Comparison of ENCODE assay signal across 14 mouse cellular contexts in genomic region chr13:39425944-39426343, GRCm38 (mm10).
DNase-seq lines count a peak whose midpoint lies in the region; ATAC-seq and TF ChIP-seq lines count a peak whose summit lies in the region.
"Had no signal": no experiment of that assay in that cellular context is flagged by ENCODE, and none has a peak within 500 bp of the region (broad histone marks: within the 10 kb centered on the region; RNA-seq: fewer than 3 reads in every experiment).

No protein-coding gene starts in this region.

- ATAC-seq in intestine, postnatal 0 days, result no peak
- no peak for ATAC-seq in intestine, embryonic 16.5 days
- ATAC-seq in lung, embryonic 14.5 days (ENCODE audit: insufficient read depth), result no peak
- ATAC-seq: forebrain, embryonic 14.5 days had no signal

- no peaks in the 10 kb centered on the region for H3K4me1 ChIP-seq in intestine, postnatal 0 days (replicated peaks; ENCODE audit: control insufficient read depth, insufficient read depth, low read length)
- H3K4me1 ChIP-seq in intestine, embryonic 16.5 days (ENCODE audit: control insufficient read depth, insufficient read depth, low read length), result no peaks in the 10 kb centered on the region
- no peaks in the 10 kb centered on the region for H3K4me1 ChIP-seq in lung, embryonic 14.5 days (ENCODE audit: insufficient read depth)
- H3K4me1 ChIP-seq in ES-E14 (ENCODE audit: control insufficient read depth in 2 of 2, insufficient read depth in 2 of 2, low read length in 2 of 2, poor library complexity in 1 of 2), result no peaks in the 10 kb centered on the region
- H3K4me1 ChIP-seq: kidney, embryonic 15.5 days; liver, embryonic 13.5 days had no signal

- H3K36me3 ChIP-seq in intestine, postnatal 0 days (ENCODE audit: control insufficient read depth, insufficient read depth), result no peaks in the 10 kb centered on the region
- H3K36me3 ChIP-seq in intestine, embryonic 16.5 days (ENCODE audit: control insufficient read depth, insufficient read depth, low read length), result no peaks in the 10 kb centered on the region
- no peaks in the 10 kb centered on the region for H3K36me3 ChIP-seq in lung, embryonic 14.5 days (ENCODE audit: insufficient read depth)
- no peaks in the 10 kb centered on the region for H3K36me3 ChIP-seq in ES-E14 (ENCODE audit: control insufficient read depth, insufficient read depth, low read length, poor library complexity, severe bottlenecking)
- H3K36me3 ChIP-seq: kidney, embryonic 15.5 days; liver, embryonic 13.5 days had no signal

- WGBS in intestine, postnatal 0 days, result 74% methylated on average over 6 of the region's 6 CpGs
- 63% methylated on average over 6 of the region's 6 CpGs for WGBS in intestine, embryonic 16.5 days
- 61% methylated on average over 6 of the region's 6 CpGs for WGBS in lung, embryonic 14.5 days

- H3K27ac ChIP-seq in intestine, postnatal 0 days (ENCODE audit: low read depth, low read length), result no peak overlapping the region
- no peak overlapping the region for H3K27ac ChIP-seq in intestine, embryonic 16.5 days (ENCODE audit: low read length)
- no peak overlapping the region for H3K27ac ChIP-seq in lung, embryonic 14.5 days (ENCODE audit: low read depth)
- H3K27ac ChIP-seq in ES-E14 (ENCODE audit: insufficient read depth, low read depth, low read length, poor library complexity, severe bottlenecking), result no peak overlapping the region
- H3K27ac ChIP-seq: kidney, embryonic 15.5 days; liver, embryonic 13.5 days had no signal

- DNase-seq in lung, embryonic 14.5 days, result no peak
- no peak for DNase-seq in lung, postnatal 36 days
- DNase-seq in ES-E14 (ENCODE audit: low read depth, low spot score), result peak; percentile 37
- no peak for DNase-seq in brain, embryonic 14.5 days (ENCODE audit: low read depth)
- no peak for DNase-seq in thymus, postnatal 14 days
- DNase-seq in gastrocnemius, postnatal 10 days, result no peak
- DNase-seq: cerebellum, adult 9-10 months; heart, adult 18-20 months; liver, embryonic 13.5 days; midbrain, embryonic 14.5 days had no signal

- TF ChIP-seq POLR2A in brain, embryonic 14.5 days (IDR thresholded peaks at IDR 0.05; ENCODE audit: borderline replicate concordance, extremely low read depth, insufficient read depth, insufficient read length, poor library complexity, severe bottlenecking), result no peak

- TF ChIP-seq CTCF in intestine, postnatal 0 days (IDR thresholded peaks at IDR 0.05; ENCODE audit: low read depth), result peak; percentile 45
- TF ChIP-seq CTCF in lung, embryonic 14.5 days (IDR thresholded peaks at IDR 0.05; ENCODE audit: low read depth), result peak; percentile 50
- TF ChIP-seq CTCF in brain, embryonic 14.5 days (IDR thresholded peaks at IDR 0.05; ENCODE audit: borderline replicate concordance, extremely low read depth, insufficient read depth, insufficient read length), result peak; percentile 52

- H3K9ac ChIP-seq in intestine, postnatal 0 days (ENCODE audit: low read depth, low read length), result no peak overlapping the region
- no peak overlapping the region for H3K9ac ChIP-seq in intestine, embryonic 16.5 days (ENCODE audit: low read depth, low read length)
- no peak overlapping the region for H3K9ac ChIP-seq in lung, embryonic 14.5 days
- no peak overlapping the region for H3K9ac ChIP-seq in ES-E14 (ENCODE audit: insufficient read depth, low read depth, low read length, poor library complexity, severe bottlenecking)
- H3K9ac ChIP-seq: kidney, embryonic 15.5 days; liver, embryonic 13.5 days had no signal

- no peak overlapping the region for H3K4me3 ChIP-seq in intestine, postnatal 0 days (ENCODE audit: low read depth, low read length)
- no peak overlapping the region for H3K4me3 ChIP-seq in intestine, embryonic 16.5 days (ENCODE audit: low read length)
- H3K4me3 ChIP-seq in lung, embryonic 14.5 days (ENCODE audit: low read depth, low read length), result no peak overlapping the region
- H3K4me3 ChIP-seq in ES-E14 (ENCODE audit: insufficient read depth in 1 of 2, low read depth in 1 of 2, low read length in 2 of 2, poor library complexity in 1 of 2, severe bottlenecking in 1 of 2), result no peak overlapping the region
- H3K4me3 ChIP-seq: kidney, embryonic 15.5 days; liver, embryonic 13.5 days had no signal

- H3K9me3 ChIP-seq in intestine, postnatal 0 days (ENCODE audit: control insufficient read depth), result no peaks in the 10 kb centered on the region
- H3K9me3 ChIP-seq in intestine, embryonic 16.5 days (ENCODE audit: control insufficient read depth, low read length), result no peaks in the 10 kb centered on the region
- H3K9me3 ChIP-seq in lung, embryonic 14.5 days (ENCODE audit: low read depth, low read length), result no peaks in the 10 kb centered on the region
- no peaks in the 10 kb centered on the region for H3K9me3 ChIP-seq in ES-E14 (ENCODE audit: control insufficient read depth, insufficient read depth, low read depth, low read length)
- H3K9me3 ChIP-seq: kidney, embryonic 15.5 days; liver, embryonic 13.5 days had no signal

- in situ Hi-C loops in ES-E14 (cut with MboI; ENCODE audit: low sequenced_read_pairs in 2 of 2, unreplicated experiment in 2 of 2), result loop anchor here (25.0 kb wide), 1 partner anchor 1336 kb away; no protein-coding TSS in a partner anchor

- H3K27me3 ChIP-seq in intestine, postnatal 0 days (replicated peaks; ENCODE audit: control insufficient read depth, insufficient read depth, low read length), result no peaks in the 10 kb centered on the region
- H3K27me3 ChIP-seq in intestine, embryonic 16.5 days (replicated peaks; ENCODE audit: control insufficient read depth, insufficient read depth, low read length), result no peaks in the 10 kb centered on the region
- no peaks in the 10 kb centered on the region for H3K27me3 ChIP-seq in lung, embryonic 14.5 days (ENCODE audit: insufficient read depth, low read length)
- H3K27me3 ChIP-seq: kidney, embryonic 15.5 days; liver, embryonic 13.5 days had no signal

- H3K4me2 ChIP-seq in intestine, postnatal 0 days (replicated peaks; ENCODE audit: low read depth), result no peak overlapping the region
- H3K4me2 ChIP-seq in intestine, embryonic 16.5 days (ENCODE audit: low read depth, low read length), result no peak overlapping the region
- no peak overlapping the region for H3K4me2 ChIP-seq in lung, embryonic 14.5 days
- H3K4me2 ChIP-seq: kidney, embryonic 15.5 days; liver, embryonic 13.5 days had no signal

TF ChIP-seq in ES-E14, 5 proteins besides CTCF, POLR2A, EP300 and RAD21:
- TF ChIP-seq ZC3H11A (IDR thresholded peaks at IDR 0.05; ENCODE audit: borderline replicate concordance, low read depth, low read length) (peak; percentile 74; the same call in 1 of the 2 replicates), CHD2 (IDR thresholded peaks at IDR 0.05; ENCODE audit: low read depth, low read length) (no peak), MAFK (IDR thresholded peaks at IDR 0.05; ENCODE audit: insufficient read depth, low read depth, low read length) (no peak), HCFC1 (IDR thresholded peaks at IDR 0.05; ENCODE audit: borderline replicate concordance, insufficient read depth, low read length) (no peak), ZNF384 (IDR thresholded peaks at IDR 0.05; ENCODE audit: low read depth, low read length) (no peak)
